Mouse (Mus musculus) embryonic stem cell, embryonic (primary cell): ENCODE data around the gene Dnah6.

Experiments
- CTCF ChIA-PET, 4 experiments: fragments of 300-600 bp in 2 of 4; fragments of 350-600 bp in 2 of 4; sonication (Branson Sonifier 250); formaldehyde crosslinking; loops; one replicate each; lab custom pipeline; 2022; ENCODE audit warnings: inconsistent platforms in 2 of 4; lab: Charles Lee
- POLR2A ChIA-PET, 4 experiments: fragments of 300-600 bp in 2 of 4; fragments of 350-600 bp in 2 of 4; sonication (Branson Sonifier 250); formaldehyde crosslinking; loops; one replicate each; lab custom pipeline; 2022; ENCODE audit warnings: antibody characterized with exemption in 4 of 4, inconsistent platforms in 1 of 4; lab: Charles Lee

Dnah6 gene

GRCm38 (mm10) chr6:72981124-72981651, 240.3 kb downstream of the Dnah6 start:
- CTCF ChIA-PET = interaction anchor here in 3 of 4 experiments (0.7 to 2.3 kb wide), 6 partner anchors 29 to 184 kb away, joined by 3 to 9 read pairs (median 4); no protein-coding TSS in a partner anchor
- POLR2A ChIA-PET = interaction anchor here (0.6 to 4.1 kb wide), 15 partner anchors 17 to 649 kb away, joined by 3 to 34 read pairs (median 3); partner anchors contain the start of gene Tmsb10 (in 3 of the 4)

- ChIA-PET POLR2A (interaction anchor here in 1 of 4 experiments (0.5 to 1.4 kb wide), 2 partner anchors 11 to 19 kb away, joined by 4 to 5 read pairs; partner anchors contain the start of gene Tmsb10), CTCF (interaction anchor here in 1 of 4 experiments (0.8 kb wide), 1 partner anchor 43 kb away, joined by 3 read pairs; no protein-coding TSS in a partner anchor)
Measured at GRCm38 (mm10) chr6:72976866-72977265, 244.6 kb downstream of the Dnah6 start.

GRCm38 (mm10) chr6:72971074-72971473, 250.4 kb downstream of the Dnah6 start:
- CTCF ChIA-PET = interaction anchor here in 1 of 4 experiments (0.6 kb wide), 1 partner anchor 7 kb away, joined by 3 read pairs; no protein-coding TSS in a partner anchor
- POLR2A ChIA-PET = interaction anchor here in 2 of 4 experiments (3.2 to 4.0 kb wide), 2 partner anchors 13 kb away, joined by 17 to 20 read pairs; partner anchors contain the start of gene Tmsb10 (in 2 of the 2)

- ChIA-PET POLR2A (interaction anchor here in 3 of 4 experiments (0.6 to 4.0 kb wide), 4 partner anchors 12 to 15 kb away, joined by 3 to 20 read pairs (median 10); partner anchors contain the start of gene Tmsb10 (in 2 of the 3)), CTCF (interaction anchor here in 1 of 4 experiments (0.6 kb wide), 1 partner anchor 68 kb away, joined by 3 read pairs; no protein-coding TSS in a partner anchor)
Measured at GRCm38 (mm10) chr6:72969787-72970186, 251.7 kb downstream of the Dnah6 start.
